Mouse (Mus musculus): ENCODE data around the gene Krtcap2. TPM values are rescaled to one million over a fixed set of nuclear protein-coding genes. Genes with fewer than 3 reads are reported as not detected.
A peak's percentile ranks its signal among the peaks of the same experiment; 100 is the strongest.

Krtcap2 gene
- polyA plus RNA-seq, 1 experiment: 299 TPM

- Histone ChIP-seq H3K79me3 (ENCODE audit: low read depth) (no peaks in the 10 kb centered on the region), H3K79me2 (ENCODE audit: control insufficient read depth, insufficient read depth) (no peaks in the 10 kb centered on the region), H3K27me3 (ENCODE audit: control insufficient read depth, insufficient read depth, insufficient read length) (no peaks in the 10 kb centered on the region)
These were observed 14.4 kb upstream of the Krtcap2 start for GRCm38 (mm10) chr3:89231345-89231744.

GRCm38 (mm10) chr3:89231772-89232275 lies 13.9 kb upstream of the Krtcap2 start:
- no peaks in the 10 kb centered on the region for H3K79me3 ChIP-seq (ENCODE audit: low read depth)
- H3K27me3 ChIP-seq (ENCODE audit: control insufficient read depth, insufficient read depth, insufficient read length): no peaks in the 10 kb centered on the region
- TF ChIP-seq MYOD1 (IDR thresholded peaks at IDR 0.05; ENCODE audit: control insufficient read depth, insufficient read length, low read depth) (no peak), MYOG (IDR thresholded peaks at IDR 0.05; ENCODE audit: control insufficient read depth, extremely low read depth, insufficient read length) (no peak), MAX (IDR thresholded peaks at IDR 0.05) (no peak), CEBPB (IDR thresholded peaks at IDR 0.05; ENCODE audit: low read depth) (no peak), USF1 (IDR thresholded peaks at IDR 0.05; ENCODE audit: low read depth) (no peak), CTCF (IDR thresholded peaks at IDR 0.05; ENCODE audit: control insufficient read depth, insufficient read depth, insufficient read length) (no peak)
- H3K36me3 ChIP-seq (ENCODE audit: control insufficient read depth, insufficient read depth): no peaks in the 10 kb centered on the region
- no peaks in the 10 kb centered on the region for H3K79me2 ChIP-seq (ENCODE audit: control insufficient read depth, insufficient read depth)
- no peak overlapping the region for H3K4me3 ChIP-seq (ENCODE audit: insufficient read depth, poor library complexity, severe bottlenecking)
- no peak overlapping the region for H3ac ChIP-seq (ENCODE audit: control insufficient read depth, insufficient read length, low read depth)

More at GRCm38 (mm10) chr3:89231345-89231744, 14.4 kb upstream of the Krtcap2 start:
- no peaks in the 10 kb centered on the region for H3K36me3 ChIP-seq (ENCODE audit: control insufficient read depth, insufficient read depth)
- no peak overlapping the region for H3ac ChIP-seq (ENCODE audit: control insufficient read depth, insufficient read length, low read depth)
- TF ChIP-seq FOSL1 (IDR thresholded peaks at IDR 0.05; ENCODE audit: insufficient read depth, low read length, poor library complexity, severe bottlenecking): no peak
- peak; percentile 59 for TF ChIP-seq MYOD1 (IDR thresholded peaks at IDR 0.05; ENCODE audit: control insufficient read depth, insufficient read length, low read depth)
- TF ChIP-seq MAX (IDR thresholded peaks at IDR 0.05): no peak
- no peak overlapping the region for H3K4me3 ChIP-seq (ENCODE audit: insufficient read depth, poor library complexity, severe bottlenecking)

- H3K79me3 ChIP-seq (ENCODE audit: low read depth): no peaks in the 10 kb centered on the region
- H3K36me3 ChIP-seq (ENCODE audit: control insufficient read depth, insufficient read depth): no peaks in the 10 kb centered on the region
- no peaks in the 10 kb centered on the region for H3K79me2 ChIP-seq (ENCODE audit: control insufficient read depth, insufficient read depth)
- no peaks in the 10 kb centered on the region for H3K27me3 ChIP-seq (ENCODE audit: control insufficient read depth, insufficient read depth, insufficient read length)
- no peak overlapping the region for H3ac ChIP-seq (ENCODE audit: control insufficient read depth, insufficient read length, low read depth)
- no peak overlapping the region for H3K4me3 ChIP-seq (ENCODE audit: insufficient read depth, poor library complexity, severe bottlenecking)
- TF ChIP-seq CEBPB (IDR thresholded peaks at IDR 0.05; ENCODE audit: low read depth): no peak
- no peak for TF ChIP-seq FOSL1 (IDR thresholded peaks at IDR 0.05; ENCODE audit: insufficient read depth, low read length, poor library complexity, severe bottlenecking)
- no peak for TF ChIP-seq CTCF (IDR thresholded peaks at IDR 0.05; ENCODE audit: control insufficient read depth, insufficient read depth, insufficient read length)
- no peak for TF ChIP-seq USF1 (IDR thresholded peaks at IDR 0.05; ENCODE audit: low read depth)
- no peak for TF ChIP-seq MYOD1 (IDR thresholded peaks at IDR 0.05; ENCODE audit: control insufficient read depth, insufficient read length, low read depth)
- no peak for TF ChIP-seq MYOG (IDR thresholded peaks at IDR 0.05; ENCODE audit: control insufficient read depth, extremely low read depth, insufficient read length)
- no peak for TF ChIP-seq MAX (IDR thresholded peaks at IDR 0.05)
These were observed 13.2 kb upstream of the Krtcap2 start for GRCm38 (mm10) chr3:89232614-89233013.

- Histone ChIP-seq H3ac (ENCODE audit: control insufficient read depth, insufficient read length, low read depth) (no peak overlapping the region), H3K4me3 (ENCODE audit: insufficient read depth, poor library complexity, severe bottlenecking) (no peak overlapping the region), H3K27me3 (ENCODE audit: control insufficient read depth, insufficient read depth, insufficient read length) (no peaks in the 10 kb centered on the region), H3K36me3 (ENCODE audit: control insufficient read depth, insufficient read depth) (no peaks in the 10 kb centered on the region), H3K79me2 (ENCODE audit: control insufficient read depth, insufficient read depth) (no peaks in the 10 kb centered on the region), H3K79me3 (ENCODE audit: low read depth) (no peaks in the 10 kb centered on the region)
- TF ChIP-seq CEBPB (IDR thresholded peaks at IDR 0.05; ENCODE audit: low read depth) (no peak), MYOG (IDR thresholded peaks at IDR 0.05; ENCODE audit: control insufficient read depth, extremely low read depth, insufficient read length) (no peak), FOSL1 (IDR thresholded peaks at IDR 0.05; ENCODE audit: insufficient read depth, low read length, poor library complexity, severe bottlenecking) (no peak), CTCF (IDR thresholded peaks at IDR 0.05; ENCODE audit: control insufficient read depth, insufficient read depth, insufficient read length) (no peak), USF1 (IDR thresholded peaks at IDR 0.05; ENCODE audit: low read depth) (no peak), MAX (IDR thresholded peaks at IDR 0.05) (no peak), MYOD1 (IDR thresholded peaks at IDR 0.05; ENCODE audit: control insufficient read depth, insufficient read length, low read depth) (no peak)
These were observed 12.1 kb upstream of the Krtcap2 start for GRCm38 (mm10) chr3:89233562-89234110.

- no peaks in the 10 kb centered on the region for H3K79me2 ChIP-seq (ENCODE audit: control insufficient read depth, insufficient read depth)
- H3K36me3 ChIP-seq (ENCODE audit: control insufficient read depth, insufficient read depth): no peaks in the 10 kb centered on the region
- no peak overlapping the region for H3K4me3 ChIP-seq (ENCODE audit: insufficient read depth, poor library complexity, severe bottlenecking)
- H3K27me3 ChIP-seq (ENCODE audit: control insufficient read depth, insufficient read depth, insufficient read length): no peaks in the 10 kb centered on the region
- H3K79me3 ChIP-seq (ENCODE audit: low read depth): no peaks in the 10 kb centered on the region
- TF ChIP-seq USF1 (IDR thresholded peaks at IDR 0.05; ENCODE audit: low read depth): no peak
- TF ChIP-seq FOSL1 (IDR thresholded peaks at IDR 0.05; ENCODE audit: insufficient read depth, low read length, poor library complexity, severe bottlenecking): no peak
- TF ChIP-seq MYOG (IDR thresholded peaks at IDR 0.05; ENCODE audit: control insufficient read depth, extremely low read depth, insufficient read length): no peak
- TF ChIP-seq MYOD1 (IDR thresholded peaks at IDR 0.05; ENCODE audit: control insufficient read depth, insufficient read length, low read depth): no peak
- no peak for TF ChIP-seq MAX (IDR thresholded peaks at IDR 0.05)
- no peak for TF ChIP-seq CEBPB (IDR thresholded peaks at IDR 0.05; ENCODE audit: low read depth)
- H3ac ChIP-seq (ENCODE audit: control insufficient read depth, insufficient read length, low read depth): no peak overlapping the region
These were observed 9.2 kb upstream of the Krtcap2 start for GRCm38 (mm10) chr3:89236516-89236915.

GRCm38 (mm10) chr3:89237682-89238081 lies 8.1 kb upstream of the Krtcap2 start:
- H3K79me2 ChIP-seq (ENCODE audit: control insufficient read depth, insufficient read depth): no peaks in the 10 kb centered on the region
- H3K4me3 ChIP-seq (ENCODE audit: insufficient read depth, poor library complexity, severe bottlenecking): no peak overlapping the region
- no peaks in the 10 kb centered on the region for H3K27me3 ChIP-seq (ENCODE audit: control insufficient read depth, insufficient read depth, insufficient read length)
- no peak overlapping the region for H3ac ChIP-seq (ENCODE audit: control insufficient read depth, insufficient read length, low read depth)
- TF ChIP-seq MYOG (IDR thresholded peaks at IDR 0.05; ENCODE audit: control insufficient read depth, extremely low read depth, insufficient read length) (no peak), FOSL1 (IDR thresholded peaks at IDR 0.05; ENCODE audit: insufficient read depth, low read length, poor library complexity, severe bottlenecking) (no peak), CTCF (IDR thresholded peaks at IDR 0.05; ENCODE audit: control insufficient read depth, insufficient read depth, insufficient read length) (no peak), MYOD1 (IDR thresholded peaks at IDR 0.05; ENCODE audit: control insufficient read depth, insufficient read length, low read depth) (no peak), USF1 (IDR thresholded peaks at IDR 0.05; ENCODE audit: low read depth) (no peak), CEBPB (IDR thresholded peaks at IDR 0.05; ENCODE audit: low read depth) (no peak), MAX (IDR thresholded peaks at IDR 0.05) (no peak)
- peaks cover 5% of the 10 kb centered on the region for H3K36me3 ChIP-seq (ENCODE audit: control insufficient read depth, insufficient read depth)
- no peaks in the 10 kb centered on the region for H3K79me3 ChIP-seq (ENCODE audit: low read depth)
